Mouse (Mus musculus): ENCODE measurements around the gene Tex9.

GRCm38 (mm10) chr9:72512229-72512981 is 20.4 kb upstream of the Tex9 start:
- TF ChIP-seq CTCF (IDR thresholded peaks at IDR 0.05) (no peak), POLR2A (IDR thresholded peaks at IDR 0.05; ENCODE audit: insufficient read depth, low read depth, low read length) (no peak), EP300 (IDR thresholded peaks at IDR 0.05; ENCODE audit: insufficient read depth, low read depth, low read length) (no peak)

Data from heart, adult 2 months (tissue).